Mouse (Mus musculus) forebrain, embryonic 16.5 days (tissue): ENCODE measurements at regions not wholly inside any gene's neighbourhood (a gene's known extent, or its start where the extent isn't known, plus 50 kb on each side); places are given as distances from the start of the nearest gene placed in this dataset.

Source experiments
- ATAC-seq: fragments of 200-750 bp; cut with Nextera tagmentation; 2 replicates; pipeline ENCODE4 v1.8.0; 2017; ENCODE audit warnings: mild to moderate bottlenecking, moderate library complexity
- H3K27ac ChIP-seq: fragments of 300-500 bp; sonication (generic); 2 replicates; pipeline ENCODE4 v1.5.1; 2014; ENCODE audit warnings: low read length, control low read depth
- H3K27me3 ChIP-seq: fragments of 300-500 bp; sonication (generic); replicated peaks from 2 replicates; pipeline ENCODE4 v1.6.1; 2014; ENCODE audit warnings: low read length; ENCODE audit not compliant: control insufficient read depth, insufficient read depth
- H3K36me3 ChIP-seq: fragments of 300-500 bp; sonication (generic); 2 replicates; pipeline ENCODE4 v1.6.1; 2014; ENCODE audit not compliant: control insufficient read depth, insufficient read depth
- H3K4me1 ChIP-seq: fragments of 300-500 bp; sonication (generic); replicated peaks from 2 replicates; pipeline ENCODE4 v1.6.1; 2014; ENCODE audit warnings: low read length; ENCODE audit not compliant: control insufficient read depth, insufficient read depth
- H3K4me2 ChIP-seq: fragments of 300-500 bp; sonication (generic); 2 replicates; pipeline ENCODE4 v1.6.1; 2014; ENCODE audit warnings: mild to moderate bottlenecking, low read length, control low read depth
- H3K4me3 ChIP-seq: fragments of 300-500 bp; sonication (generic); replicated peaks from 2 replicates; pipeline ENCODE4 v1.5.1; 2014; ENCODE audit warnings: mild to moderate bottlenecking, low read length, control low read depth
- H3K9ac ChIP-seq: fragments of 300-500 bp; sonication (generic); replicated peaks from 2 replicates; pipeline ENCODE4 v1.6.1; 2014; ENCODE audit warnings: low read depth, low read length, control low read depth
- H3K9me3 ChIP-seq: fragments of 300-500 bp; sonication (generic); 2 replicates; pipeline ENCODE4 v1.6.1; 2016; ENCODE audit warnings: low read length; ENCODE audit not compliant: control insufficient read depth
- WGBS: fragments of 180-500 bp; shearing (Covaris S2); extraction: QIAGEN DNeasy Blood & Tissue Kit; methylation state at CpG from one replicate; pipeline ENCODE4 v1.1.7; 2014; 5-methylcytosine and 5-hydroxymethylcytosine counted together

- 48% methylated on average over 11 of the region's 11 CpGs for WGBS
- Histone ChIP-seq H3K36me3 (no peaks in the 10 kb centered on the region), H3K4me2 (no peak overlapping the region), H3K9ac (no peak overlapping the region), H3K27me3 (no peaks in the 10 kb centered on the region), H3K4me1 (0 out of 2 replicates have a peak, but pooled peaks cover 2% of the 10 kb centered on the region), H3K27ac (no peak overlapping the region), H3K4me3 (no peak overlapping the region), H3K9me3 (no peaks in the 10 kb centered on the region)
- ATAC-seq = no peak
Observed at GRCm38 (mm10) chr3:37937381-37938283, 213.3 kb upstream of the Gm5148 start.

- no peak for ATAC-seq
- WGBS = 79% methylated on average over 12 of the region's 12 CpGs
Observed at GRCm38 (mm10) chr3:37936251-37936931, 212.1 kb upstream of the Gm5148 start.

GRCm38 (mm10) chr3:37934905-37935708, 210.8 kb upstream of the Gm5148 start:
- H3K9ac ChIP-seq = no peak overlapping the region
- H3K4me2 ChIP-seq = no peak overlapping the region
- no peaks in the 10 kb centered on the region for H3K36me3 ChIP-seq
- no peak for ATAC-seq
- H3K4me3 ChIP-seq = no peak overlapping the region
- 50% methylated on average over 10 of the region's 10 CpGs for WGBS
- H3K4me1 ChIP-seq = 0 out of 2 replicates have a peak, but pooled peaks cover 2% of the 10 kb centered on the region
- H3K27ac ChIP-seq = no peak overlapping the region
- H3K27me3 ChIP-seq = no peaks in the 10 kb centered on the region
- no peaks in the 10 kb centered on the region for H3K9me3 ChIP-seq

More at GRCm38 (mm10) chr3:37936251-37936931, 212.1 kb upstream of the Gm5148 start:
- no peaks in the 10 kb centered on the region for H3K36me3 ChIP-seq
- no peaks in the 10 kb centered on the region for H3K27me3 ChIP-seq
- no peak overlapping the region for H3K27ac ChIP-seq
- H3K9ac ChIP-seq = no peak overlapping the region
- H3K9me3 ChIP-seq = no peaks in the 10 kb centered on the region
- no peak overlapping the region for H3K4me3 ChIP-seq
- H3K4me2 ChIP-seq = no peak overlapping the region
- H3K4me1 ChIP-seq = 0 out of 2 replicates have a peak, but pooled peaks cover 2% of the 10 kb centered on the region

- H3K4me3 ChIP-seq = no peak overlapping the region
- ATAC-seq = no peak
- H3K9me3 ChIP-seq = no peaks in the 10 kb centered on the region
- no peak overlapping the region for H3K4me2 ChIP-seq
- H3K27ac ChIP-seq = no peak overlapping the region
- 77% methylated on average over 2 of the region's 2 CpGs for WGBS
- H3K27me3 ChIP-seq = no peaks in the 10 kb centered on the region
- no peak overlapping the region for H3K9ac ChIP-seq
- 0 out of 2 replicates have a peak, but pooled peaks cover 2% of the 10 kb centered on the region for H3K4me1 ChIP-seq
- H3K36me3 ChIP-seq = no peaks in the 10 kb centered on the region
Observed at GRCm38 (mm10) chr3:37934236-37934635, 209.9 kb upstream of the Gm5148 start.

GRCm38 (mm10) chr3:37928731-37929130, 204.4 kb upstream of the Gm5148 start:
- Histone ChIP-seq H3K27ac (no peak overlapping the region), H3K9ac (no peak overlapping the region), H3K4me2 (no peak overlapping the region), H3K27me3 (no peaks in the 10 kb centered on the region), H3K36me3 (no peaks in the 10 kb centered on the region), H3K4me3 (no peak overlapping the region), H3K4me1 (no peaks in the 10 kb centered on the region), H3K9me3 (no peaks in the 10 kb centered on the region)
- ATAC-seq = no peak
- WGBS = 91% methylated on average over 6 of the region's 6 CpGs

- H3K4me3 ChIP-seq = no peak overlapping the region
- H3K27ac ChIP-seq = no peak overlapping the region
- H3K4me2 ChIP-seq = no peak overlapping the region
- ATAC-seq = no peak
- no peaks in the 10 kb centered on the region for H3K36me3 ChIP-seq
- no peaks in the 10 kb centered on the region for H3K27me3 ChIP-seq
- H3K4me1 ChIP-seq = no peaks in the 10 kb centered on the region
- no peaks in the 10 kb centered on the region for H3K9me3 ChIP-seq
- WGBS = 59% methylated on average over 4 of the region's 4 CpGs
- H3K9ac ChIP-seq = no peak overlapping the region
Observed at GRCm38 (mm10) chr3:37919450-37920156, 195.3 kb upstream of the Gm5148 start.

- 61% methylated on average over 14 of the region's 14 CpGs for WGBS
- H3K4me2 ChIP-seq = no peak overlapping the region
- H3K36me3 ChIP-seq = no peaks in the 10 kb centered on the region
- no peak overlapping the region for H3K9ac ChIP-seq
- H3K27me3 ChIP-seq = no peaks in the 10 kb centered on the region
- H3K4me1 ChIP-seq = no peaks in the 10 kb centered on the region
- no peak for ATAC-seq
- H3K9me3 ChIP-seq = no peaks in the 10 kb centered on the region
- H3K4me3 ChIP-seq = no peak overlapping the region
- H3K27ac ChIP-seq = no peak overlapping the region
Observed at GRCm38 (mm10) chr3:37916786-37917479, 192.6 kb upstream of the Gm5148 start.

- ATAC-seq = no peak
- WGBS = 61% methylated on average over 3 of the region's 3 CpGs
- H3K36me3 ChIP-seq = no peaks in the 10 kb centered on the region
- no peak overlapping the region for H3K4me2 ChIP-seq
- H3K9me3 ChIP-seq = no peaks in the 10 kb centered on the region
- H3K4me1 ChIP-seq = no peaks in the 10 kb centered on the region
- H3K27me3 ChIP-seq = no peaks in the 10 kb centered on the region
- no peak overlapping the region for H3K4me3 ChIP-seq
- H3K9ac ChIP-seq = no peak overlapping the region
- H3K27ac ChIP-seq = no peak overlapping the region
Observed at GRCm38 (mm10) chr3:37916281-37916680, 192.0 kb upstream of the Gm5148 start.
